Mouse (Mus musculus) erythroblast, adult 5-6 weeks (primary cell): ENCODE data around the gene Tecpr1. TPM values are rescaled to one million over a fixed set of nuclear protein-coding genes. Genes with fewer than 3 reads are reported as not detected.

ENCODE experiments used
- ATAC-seq: replicated peaks from 2 replicates; pipeline ENCODE4 v1.8.0; 2016; ENCODE audit warnings: moderate number of reproducible peaks, mild to moderate bottlenecking, moderate TSS enrichment, inconsistent platforms; ENCODE audit not compliant: poor library complexity, low FRiP score, severe bottlenecking
- total RNA-seq, 2 experiments: library from RNA; stranded (forward) in 1 of 2; stranded (reverse) in 1 of 2; fragments of 150-400 nt in 1 of 2; fragments of 200-764, 138-1000 nt in 1 of 2; gene quantifications; 2 replicates each; pipeline versions ENCODE4 v1.2.3 to v1.2.4; 2015 to 2017; ENCODE audit warnings: low replicate concordance in 2 of 2

Tecpr1 gene
- total RNA-seq, 2 experiments from 2014 or later = 0.38 to 0.94 TPM

DNA sequence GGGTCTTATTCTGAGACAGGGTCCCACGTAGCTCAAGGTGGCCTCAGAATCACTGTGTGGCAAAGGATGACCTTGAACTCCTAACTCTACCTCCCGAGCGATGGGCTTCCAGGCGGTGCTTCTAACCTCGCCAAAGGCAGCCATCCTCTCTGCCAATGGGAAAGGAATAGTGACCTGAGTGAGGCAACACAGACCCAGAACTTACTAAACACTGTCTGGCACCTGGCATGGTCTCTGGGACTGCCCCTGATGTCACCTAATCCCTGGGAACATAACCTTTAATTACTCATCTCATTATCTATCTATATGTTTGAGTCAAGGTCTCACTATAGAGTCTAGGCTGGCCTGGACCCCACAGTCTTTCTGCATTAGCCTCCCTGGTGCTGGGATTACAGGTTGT lies 3.5 kb downstream of the Tecpr1 start:
- no peak for ATAC-seq

GRCm38 (mm10) chr5:144219306-144219705 lies 4.1 kb downstream of the Tecpr1 start:
- no peak for ATAC-seq

GRCm38 (mm10) chr5:144218061-144218460 lies 5.4 kb downstream of the Tecpr1 start:
- no peak for ATAC-seq

- ATAC-seq = no peak
Measured at GRCm38 (mm10) chr5:144215992-144216391, 7.4 kb downstream of the Tecpr1 start.

- ATAC-seq = peak; percentile 77
Measured at GRCm38 (mm10) chr5:144214453-144214852, 9.0 kb downstream of the Tecpr1 start.

DNA sequence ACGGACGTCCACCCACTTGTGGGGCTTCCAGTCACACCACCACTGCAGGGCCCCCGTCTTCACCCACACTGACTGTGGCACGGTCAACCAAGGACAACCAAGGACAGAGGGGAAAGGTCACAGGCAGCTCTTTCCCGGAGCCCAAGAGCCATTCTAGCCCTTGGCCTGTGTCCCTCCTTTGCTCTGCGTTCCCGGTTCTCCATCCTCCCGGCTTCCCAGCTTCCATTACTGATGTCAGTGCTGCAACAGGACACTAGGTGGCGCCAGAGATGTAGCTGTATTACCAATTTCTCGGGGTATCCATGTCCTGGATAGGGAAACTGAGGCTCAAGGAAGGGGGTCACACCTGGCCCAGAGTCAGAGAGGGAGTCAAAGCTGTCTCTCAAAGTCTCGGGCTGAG lies 15.9 kb downstream of the Tecpr1 start:
- peak; percentile 64 for ATAC-seq

DNA sequence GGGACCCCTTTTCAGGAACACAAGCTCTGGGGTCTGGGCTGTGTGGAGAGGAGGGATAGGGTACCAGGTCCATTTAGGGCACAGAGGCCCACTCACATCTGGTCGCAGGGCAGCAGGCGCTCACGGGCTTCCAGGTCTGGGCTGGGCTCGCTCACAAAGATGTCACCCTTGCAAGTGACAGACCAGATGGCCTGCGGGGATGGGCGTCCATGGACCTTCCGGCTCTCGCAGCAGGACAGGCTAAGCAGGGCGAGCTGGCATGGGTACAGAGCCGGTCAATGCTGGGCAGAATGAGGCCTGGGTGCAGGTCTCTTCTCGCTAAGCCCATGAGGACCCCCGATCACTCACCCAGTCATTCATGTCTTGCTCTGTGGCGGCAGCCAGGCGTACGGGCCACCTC lies 17.3 kb downstream of the Tecpr1 start:
- no peak for ATAC-seq

GRCm38 (mm10) chr5:144204911-144205310 lies 18.5 kb downstream of the Tecpr1 start:
- ATAC-seq = no peak

GRCm38 (mm10) chr5:144204303-144204702 lies 19.1 kb downstream of the Tecpr1 start:
- ATAC-seq = no peak

GRCm38 (mm10) chr5:144203398-144203959 lies 19.9 kb downstream of the Tecpr1 start:
- ATAC-seq = no peak

GRCm38 (mm10) chr5:144202430-144202829 lies 21.0 kb downstream of the Tecpr1 start:
- ATAC-seq = no peak

GRCm38 (mm10) chr5:144200616-144201015 lies 22.8 kb downstream of the Tecpr1 start:
- ATAC-seq = no peak

- ATAC-seq = no peak
Measured at GRCm38 (mm10) chr5:144195567-144195966, 27.8 kb downstream of the Tecpr1 start.

GRCm38 (mm10) chr5:144194416-144194815 lies 29.0 kb downstream of the Tecpr1 start:
- ATAC-seq = no peak

DNA sequence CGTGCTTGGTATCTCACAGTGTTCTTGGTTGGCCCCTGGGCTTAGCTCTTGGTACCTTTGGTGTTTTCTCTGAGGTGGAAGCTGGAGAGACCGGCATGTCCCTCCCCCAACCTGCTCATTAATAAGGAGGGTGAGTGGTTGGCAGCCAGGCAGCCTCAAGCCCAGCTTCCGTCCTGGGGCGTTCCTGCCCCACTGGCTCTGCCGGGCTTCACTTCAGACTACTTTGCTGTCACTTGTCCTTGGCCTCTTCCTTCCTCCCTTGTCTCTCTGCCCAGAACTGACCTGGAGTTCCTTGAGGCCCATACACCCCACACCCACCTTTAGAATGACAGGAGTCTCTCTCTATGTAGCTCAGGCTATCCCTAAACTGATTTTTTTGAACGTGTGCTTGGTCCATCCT lies 30.7 kb downstream of the Tecpr1 start:
- no peak for ATAC-seq

DNA sequence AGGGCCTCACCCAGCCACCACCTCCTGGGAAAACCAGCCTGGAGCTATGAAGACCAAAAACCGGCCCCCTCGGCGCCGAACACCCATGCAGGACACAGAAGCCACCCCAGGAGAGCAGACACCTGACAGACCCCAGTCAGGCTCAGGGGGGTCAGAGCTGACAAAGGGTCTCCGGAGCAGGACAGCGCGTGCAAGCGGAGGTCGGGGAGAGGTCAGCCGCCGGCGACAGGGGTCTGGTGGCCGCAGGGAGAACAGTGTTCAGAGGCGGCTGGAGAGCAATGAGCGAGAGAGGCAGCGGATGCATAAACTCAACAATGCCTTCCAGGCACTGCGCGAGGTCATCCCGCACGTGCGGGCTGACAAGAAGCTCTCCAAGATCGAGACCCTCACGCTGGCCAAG lies 32.4 kb downstream of the Tecpr1 start:
- no peak for ATAC-seq

- peak; percentile 68 for ATAC-seq
Measured at GRCm38 (mm10) chr5:144189950-144190583, 33.3 kb downstream of the Tecpr1 start, which contains the start of gene Bhlha15. Gene Bhlha15, plus strand, starts transcription at chr5:144190286.

DNA sequence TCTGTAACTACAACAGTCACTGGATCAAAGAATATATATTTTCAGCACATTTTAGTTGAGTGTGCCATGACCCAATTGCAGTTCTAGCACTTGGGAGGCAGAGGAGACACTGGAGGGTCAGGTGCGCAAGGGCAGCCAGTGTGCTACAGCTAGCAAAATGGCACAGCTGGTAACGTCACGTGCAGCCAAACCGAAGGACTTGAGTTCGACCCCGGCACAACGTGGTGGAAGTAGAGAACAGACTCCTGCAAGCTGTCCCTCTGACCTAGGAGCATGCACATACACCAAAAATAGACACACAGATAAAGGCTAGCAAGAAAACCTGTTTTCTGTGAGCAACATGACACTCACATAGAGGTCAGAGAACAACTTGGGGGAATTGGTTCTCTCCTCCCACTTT lies 34.1 kb downstream of the Tecpr1 start:
- ATAC-seq = no peak

- ATAC-seq = no peak
Measured at GRCm38 (mm10) chr5:144188422-144188821, 35.0 kb downstream of the Tecpr1 start.

DNA sequence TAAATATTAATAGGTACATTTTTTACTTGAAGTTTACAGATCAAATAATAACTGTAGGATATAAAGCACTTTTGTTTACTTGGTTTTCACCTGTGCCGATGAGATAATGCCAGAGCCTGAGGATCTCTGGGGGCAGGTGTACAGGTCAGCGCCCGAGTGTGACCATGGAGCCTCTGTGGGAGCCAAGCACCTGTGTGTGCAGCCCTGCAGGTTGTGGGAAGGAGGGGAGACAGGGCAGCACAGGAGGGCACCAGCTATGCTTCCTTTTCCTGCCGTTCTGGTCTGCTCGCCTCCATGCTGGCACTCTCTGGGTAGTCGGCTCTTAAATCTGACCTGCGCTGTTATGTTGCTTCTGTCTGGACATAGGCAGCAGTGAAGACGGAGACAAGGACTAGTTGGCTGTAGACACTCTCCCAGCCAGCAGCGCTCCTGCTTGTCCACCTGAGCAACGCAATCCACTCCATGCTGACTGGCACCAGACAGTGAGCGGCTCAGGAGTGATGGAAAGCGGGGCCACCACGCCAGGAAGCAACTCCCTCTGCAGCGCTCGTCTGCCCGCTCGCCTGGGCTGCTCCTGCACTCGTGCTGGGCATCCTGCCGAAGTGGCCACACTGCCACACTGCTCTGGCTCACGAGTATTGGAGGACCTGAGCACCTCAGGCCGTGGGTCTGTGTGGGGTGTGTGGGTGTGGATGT lies 38.9 kb downstream of the Tecpr1 start:
- ATAC-seq = 0 out of 2 replicates have a peak, but pooled peaks have one; percentile 22

- ATAC-seq = no peak
Measured at GRCm38 (mm10) chr5:144183647-144184335, 39.6 kb downstream of the Tecpr1 start.
